Mouse (Mus musculus) hindlimb bud, embryonic 11.5 days (tissue): ENCODE measurements around the gene Grhl3.

Source experiments
- DNase-seq: peaks from one replicate; pipeline ENCODE4 v3.0.0-alpha.2; 2012; ENCODE audit warnings: low read depth, low spot score; ENCODE audit errors: extremely low spot score

Grhl3 gene

GRCm38 (mm10) chr4:135575365-135576140, 2.1 kb upstream of the Grhl3 start:
- no peak for DNase-seq

GRCm38 (mm10) chr4:135572276-135572675, 1.2 kb downstream of the Grhl3 start:
- no peak for DNase-seq

DNA sequence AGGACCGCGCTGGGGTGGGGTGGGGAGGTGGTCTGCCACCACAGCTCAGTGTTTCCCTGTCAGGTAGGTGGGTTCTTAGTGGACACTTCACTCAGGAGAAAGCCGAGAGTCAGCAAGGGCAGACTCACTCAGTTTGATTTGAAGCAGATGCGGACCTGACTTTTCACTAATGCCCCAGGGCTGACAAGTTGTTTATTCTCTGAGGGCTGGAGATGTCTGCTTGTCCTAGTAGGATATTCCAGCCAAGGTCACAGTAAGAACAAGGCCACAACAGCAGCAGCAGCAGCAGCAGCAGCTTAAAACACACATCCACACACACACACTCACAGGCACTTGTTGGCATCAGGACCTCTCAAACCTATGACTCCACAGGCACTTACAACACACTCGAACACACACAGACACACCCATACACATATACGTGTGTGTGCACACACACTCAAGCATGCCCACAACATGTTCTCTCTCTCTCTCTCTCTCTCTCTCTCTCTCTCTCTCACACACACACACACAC, 2.3 kb downstream of the Grhl3 start:
- DNase-seq: no peak

- no peak for DNase-seq
Observed at GRCm38 (mm10) chr4:135570152-135571036, 3.0 kb downstream of the Grhl3 start.

DNA sequence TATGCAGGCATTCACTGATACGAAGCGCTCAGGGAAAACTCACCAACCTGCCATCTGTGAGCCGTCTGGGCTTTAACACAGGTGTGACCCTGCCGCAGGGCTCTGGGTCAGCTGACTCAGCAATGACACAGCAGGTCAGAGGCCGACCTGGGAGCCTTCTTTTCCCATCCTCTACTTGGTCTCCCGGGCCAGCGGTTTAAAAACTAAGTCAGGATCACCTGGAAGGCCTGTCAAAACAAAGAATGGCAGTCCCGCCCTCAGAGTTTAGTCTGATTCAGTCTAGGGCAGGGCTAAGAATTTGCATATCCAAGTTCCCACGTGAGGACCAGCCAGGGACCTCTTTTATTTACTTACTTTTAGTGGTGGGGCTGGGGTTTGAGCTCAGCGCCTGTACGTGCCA, 4.2 kb downstream of the Grhl3 start:
- no peak for DNase-seq

GRCm38 (mm10) chr4:135567484-135567883, 5.9 kb downstream of the Grhl3 start:
- no peak for DNase-seq

GRCm38 (mm10) chr4:135567042-135567441, 6.4 kb downstream of the Grhl3 start:
- no peak for DNase-seq

DNA sequence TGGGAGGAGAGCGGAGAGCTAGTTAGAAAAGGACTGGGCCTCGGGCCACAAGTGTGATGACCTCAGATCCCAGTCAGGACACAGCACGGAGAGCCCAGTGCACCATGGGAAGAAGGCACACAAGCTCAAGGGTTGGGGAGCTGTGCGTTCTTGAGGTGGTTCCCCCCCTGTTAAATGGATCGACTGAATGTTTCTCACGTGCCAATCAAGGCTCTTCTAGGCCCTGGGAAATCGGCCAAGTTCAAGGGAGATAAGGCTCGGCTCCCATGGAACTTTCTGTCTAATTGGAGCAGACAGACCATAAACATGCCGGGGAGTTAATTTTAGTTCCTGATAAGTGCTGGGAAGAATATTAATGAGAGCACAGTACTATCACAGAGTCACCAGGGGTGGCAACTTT, 8.0 kb downstream of the Grhl3 start:
- no peak for DNase-seq

- DNase-seq: no peak
Observed at GRCm38 (mm10) chr4:135563794-135564193, 9.6 kb downstream of the Grhl3 start.

GRCm38 (mm10) chr4:135549323-135549722, 24.1 kb downstream of the Grhl3 start:
- DNase-seq: no peak

- no peak for DNase-seq
Observed at GRCm38 (mm10) chr4:135548521-135549077, 24.8 kb downstream of the Grhl3 start.

GRCm38 (mm10) chr4:135548108-135548507, 25.3 kb downstream of the Grhl3 start:
- no peak for DNase-seq

DNA sequence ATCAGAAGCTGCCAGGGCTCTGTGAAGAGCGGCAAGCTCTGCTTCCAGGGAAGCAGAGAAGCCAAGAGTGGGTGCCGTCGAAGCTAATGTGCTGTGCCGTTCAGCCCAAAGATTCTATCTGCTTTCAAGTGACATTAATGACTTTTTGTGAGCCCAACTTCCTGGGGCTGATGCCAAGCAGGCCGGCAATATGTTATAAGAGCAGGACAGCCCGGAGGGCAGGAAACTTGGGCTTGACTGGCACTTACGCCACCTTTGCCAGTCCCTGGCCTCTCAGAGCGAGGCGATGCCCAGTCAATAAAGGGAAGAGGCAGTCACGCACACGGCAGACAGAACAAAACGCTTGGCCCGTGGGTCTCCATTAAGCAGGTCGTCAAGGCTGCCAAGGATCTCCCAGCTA, 25.9 kb downstream of the Grhl3 start:
- DNase-seq: no peak

- no peak for DNase-seq
Observed at GRCm38 (mm10) chr4:135546793-135547192, 26.6 kb downstream of the Grhl3 start.

DNA sequence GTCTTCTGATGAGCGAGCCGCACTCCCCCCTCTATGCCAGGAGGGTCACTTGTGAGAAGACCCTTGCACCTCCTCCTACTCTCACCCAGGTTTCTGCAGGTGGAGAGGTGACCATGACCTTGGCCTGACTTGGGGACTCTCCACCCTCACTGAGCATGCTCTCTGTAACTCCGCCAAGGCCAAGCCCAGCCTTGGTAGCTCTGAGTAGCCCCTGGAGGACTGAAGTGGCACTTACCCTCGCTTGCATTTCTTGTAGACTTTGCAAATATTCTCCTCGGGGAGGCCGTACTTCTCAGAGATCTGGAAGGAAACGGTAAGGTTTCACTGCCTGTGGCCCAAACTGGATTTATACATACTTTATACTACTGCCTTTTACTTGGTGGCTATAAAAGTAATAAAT, 27.4 kb downstream of the Grhl3 start:
- no peak for DNase-seq

DNA sequence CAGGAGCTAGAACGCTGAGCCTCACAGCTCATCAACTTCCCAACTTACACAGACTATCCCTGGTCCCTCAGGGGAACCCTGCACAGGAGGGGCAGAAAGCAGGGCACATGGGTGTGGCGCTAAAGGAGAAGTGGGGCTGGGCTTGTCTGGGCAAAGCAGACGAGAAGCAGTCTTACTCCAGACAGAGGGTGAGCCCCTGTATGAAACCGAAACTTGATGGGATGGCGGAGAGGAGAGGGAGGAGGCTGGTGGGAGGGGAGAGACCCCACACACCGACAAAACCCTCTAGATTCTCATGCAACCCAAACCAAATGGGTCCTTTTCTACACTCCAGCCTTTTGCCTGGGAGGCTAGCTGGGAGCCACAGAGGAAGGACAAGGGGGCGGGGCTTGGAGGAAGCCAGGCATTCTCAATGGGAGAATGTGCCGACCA, 28.3 kb downstream of the Grhl3 start:
- DNase-seq: no peak

GRCm38 (mm10) chr4:135544284-135544683, 29.1 kb downstream of the Grhl3 start:
- no peak for DNase-seq

GRCm38 (mm10) chr4:135540057-135540456, 33.4 kb downstream of the Grhl3 start:
- DNase-seq: no peak

DNA sequence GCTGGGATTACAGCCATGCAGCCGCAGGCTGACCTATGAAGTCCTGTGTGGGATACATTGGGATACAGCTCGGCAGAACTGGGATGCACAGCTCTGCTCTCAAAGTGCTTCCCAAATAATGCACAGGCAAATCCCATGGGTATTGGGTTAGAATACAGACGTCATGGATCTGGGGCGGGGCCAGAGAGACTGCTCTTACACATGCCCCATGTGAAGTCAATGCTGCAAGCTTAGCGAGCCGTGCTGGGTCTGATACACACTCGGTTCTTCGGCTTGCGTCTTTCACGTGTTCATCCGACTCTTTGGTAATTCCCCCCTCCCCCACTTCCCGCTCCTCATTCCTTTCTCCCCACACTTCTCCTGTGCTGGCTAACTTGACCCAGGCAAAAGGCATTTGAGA, 34.4 kb downstream of the Grhl3 start:
- no peak for DNase-seq

DNA sequence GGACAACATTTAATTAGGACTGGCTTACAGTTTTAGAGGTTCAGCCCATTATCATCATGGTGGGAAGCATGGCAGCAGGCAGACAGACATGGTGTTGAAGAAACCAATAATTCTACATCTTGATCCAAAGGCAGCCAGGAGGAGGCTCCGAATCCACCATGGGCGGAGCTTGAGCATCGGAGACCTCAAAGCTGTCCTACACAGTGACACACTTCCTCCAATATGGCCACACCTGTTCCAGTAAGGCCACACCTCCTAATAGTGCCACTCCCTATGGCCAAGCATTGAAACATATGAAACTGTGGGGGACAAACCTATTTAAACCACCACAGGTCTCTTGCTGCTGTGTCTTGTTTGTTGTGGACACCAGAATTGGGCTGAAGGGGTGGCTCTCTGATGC, 38.4 kb downstream of the Grhl3 start:
- DNase-seq: no peak

DNA sequence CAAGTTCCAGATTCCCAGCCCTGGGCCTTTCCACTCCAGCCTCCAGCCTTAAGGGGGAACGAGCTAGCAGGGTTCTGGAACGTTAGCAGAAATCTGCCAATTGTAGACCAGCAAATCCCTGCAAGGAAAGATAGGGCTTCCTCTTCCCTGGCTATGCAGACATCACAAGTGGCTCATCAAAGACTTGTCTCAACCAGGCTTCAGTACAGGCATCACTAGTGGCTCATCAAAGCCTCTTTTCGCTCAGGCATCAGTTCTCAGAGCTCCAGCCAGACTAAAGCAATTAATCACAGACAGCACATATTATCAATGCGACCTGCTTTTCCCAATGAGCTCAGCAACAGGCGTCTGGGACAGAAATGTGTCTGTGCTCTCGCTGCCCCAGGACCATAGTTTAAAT, 40.4 kb downstream of the Grhl3 start:
- no peak for DNase-seq
